Mouse (Mus musculus): ENCODE data around the gene Cmip.

Cmip gene

DNA sequence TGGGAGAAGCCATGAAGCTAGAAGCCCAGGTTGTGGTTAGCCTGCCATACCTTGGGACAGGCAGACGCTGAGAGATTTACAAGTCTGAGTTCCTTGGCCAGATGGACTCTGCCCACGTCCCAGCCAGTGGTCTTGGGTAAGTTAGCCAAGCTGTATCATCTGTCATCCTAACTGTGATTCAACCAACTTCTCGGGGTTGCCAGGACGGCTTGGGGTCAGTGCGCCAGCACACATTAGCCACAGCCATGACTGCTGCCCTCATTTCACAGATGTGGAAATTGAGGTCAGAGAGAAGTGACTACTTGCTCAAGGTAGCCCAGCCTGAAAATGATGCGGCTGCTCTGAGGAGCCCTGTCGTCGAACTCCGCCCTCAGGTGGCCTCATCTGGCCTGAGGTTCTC, 68.0 kb downstream of the Cmip start:
- no peak for DNase-seq (ENCODE audit: low spot score)

DNA sequence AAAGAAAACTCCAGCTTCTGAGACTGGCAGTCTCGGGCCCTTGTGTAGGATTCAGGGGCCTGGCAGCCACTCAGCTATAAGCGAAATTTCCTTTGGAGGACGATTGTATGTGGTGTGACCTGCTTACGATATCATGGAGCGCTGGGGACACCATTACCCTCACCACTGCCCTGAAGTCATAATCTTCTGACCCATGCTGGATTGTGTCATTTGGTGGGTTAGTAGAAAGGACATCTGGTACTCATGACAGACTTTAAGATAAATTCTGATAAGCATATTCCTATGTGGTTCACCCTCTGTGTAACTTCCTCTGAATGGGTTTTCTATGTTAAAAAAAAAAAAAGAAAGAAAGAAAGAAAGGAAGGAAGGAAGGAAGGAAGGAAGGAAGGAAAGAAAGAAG, 69.9 kb downstream of the Cmip start:
- DNase-seq (ENCODE audit: low spot score): no peak

DNA sequence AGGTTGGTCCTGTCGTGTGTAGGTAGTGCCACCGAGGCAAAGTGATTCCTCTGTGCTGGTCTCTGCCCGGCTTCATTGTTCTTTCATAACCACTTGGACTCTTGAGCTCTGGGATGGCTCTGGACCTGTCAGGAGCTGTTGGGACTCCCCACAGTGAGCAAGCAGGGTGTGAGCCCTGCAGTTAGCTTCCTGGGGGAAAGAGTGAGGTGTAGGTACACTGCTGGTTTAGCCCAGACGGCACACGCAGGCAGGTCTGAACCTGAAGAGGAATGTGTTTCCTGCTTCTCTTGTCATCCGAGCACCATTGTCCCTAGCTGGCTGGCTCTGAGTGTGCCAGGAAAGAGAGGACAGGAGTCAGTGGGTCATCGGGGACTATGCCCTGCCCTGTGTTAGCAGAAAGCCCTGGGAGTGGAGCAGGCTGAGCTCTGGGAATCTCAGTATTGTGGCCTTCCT, 70.5 kb downstream of the Cmip start:
- DNase-seq (ENCODE audit: low spot score): no peak

- DNase-seq (ENCODE audit: low spot score): no peak
Observed at GRCm38 (mm10) chr8:117328758-117329157, 71.9 kb downstream of the Cmip start.

DNA sequence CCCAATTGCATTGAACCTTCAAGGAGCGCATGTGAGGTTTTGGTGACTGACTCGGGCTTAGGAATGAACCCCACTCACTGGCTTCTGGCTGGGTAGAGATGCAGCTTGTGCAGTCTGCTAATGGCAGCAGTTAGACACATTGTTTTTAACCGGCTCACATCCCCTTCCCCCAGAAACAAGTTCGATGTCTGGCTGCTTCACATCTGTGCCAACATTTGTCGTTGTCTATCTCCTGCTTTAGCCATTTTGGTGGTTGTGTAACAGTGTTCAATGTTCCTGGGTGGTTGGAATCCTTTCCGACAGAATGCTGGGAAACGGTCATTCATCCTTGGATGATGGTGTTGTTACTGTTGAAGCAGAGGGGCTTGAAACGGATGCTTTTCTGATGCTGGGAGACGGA, 72.3 kb downstream of the Cmip start:
- DNase-seq (ENCODE audit: low spot score): no peak

DNA sequence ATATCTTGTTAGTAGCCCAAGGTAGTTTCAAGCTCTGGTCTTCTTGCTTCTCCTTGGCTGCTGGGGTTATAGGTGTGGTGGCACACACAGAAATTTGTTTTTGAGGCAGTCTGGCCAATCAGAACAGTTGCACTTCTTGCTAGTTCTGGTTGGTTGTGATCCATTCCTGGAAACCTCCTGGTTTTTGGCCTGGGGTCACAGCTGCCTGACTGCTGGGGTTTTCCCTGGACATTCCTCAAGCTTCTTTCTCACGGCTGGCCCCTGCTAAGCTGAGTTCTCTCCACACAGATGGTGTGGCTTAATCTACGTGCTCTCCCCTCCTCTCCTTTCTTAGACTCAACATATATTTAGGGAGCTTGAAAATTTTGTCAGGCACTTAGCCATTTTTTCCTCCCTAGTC, 73.0 kb downstream of the Cmip start:
- no peak for DNase-seq (ENCODE audit: low spot score)

DNA sequence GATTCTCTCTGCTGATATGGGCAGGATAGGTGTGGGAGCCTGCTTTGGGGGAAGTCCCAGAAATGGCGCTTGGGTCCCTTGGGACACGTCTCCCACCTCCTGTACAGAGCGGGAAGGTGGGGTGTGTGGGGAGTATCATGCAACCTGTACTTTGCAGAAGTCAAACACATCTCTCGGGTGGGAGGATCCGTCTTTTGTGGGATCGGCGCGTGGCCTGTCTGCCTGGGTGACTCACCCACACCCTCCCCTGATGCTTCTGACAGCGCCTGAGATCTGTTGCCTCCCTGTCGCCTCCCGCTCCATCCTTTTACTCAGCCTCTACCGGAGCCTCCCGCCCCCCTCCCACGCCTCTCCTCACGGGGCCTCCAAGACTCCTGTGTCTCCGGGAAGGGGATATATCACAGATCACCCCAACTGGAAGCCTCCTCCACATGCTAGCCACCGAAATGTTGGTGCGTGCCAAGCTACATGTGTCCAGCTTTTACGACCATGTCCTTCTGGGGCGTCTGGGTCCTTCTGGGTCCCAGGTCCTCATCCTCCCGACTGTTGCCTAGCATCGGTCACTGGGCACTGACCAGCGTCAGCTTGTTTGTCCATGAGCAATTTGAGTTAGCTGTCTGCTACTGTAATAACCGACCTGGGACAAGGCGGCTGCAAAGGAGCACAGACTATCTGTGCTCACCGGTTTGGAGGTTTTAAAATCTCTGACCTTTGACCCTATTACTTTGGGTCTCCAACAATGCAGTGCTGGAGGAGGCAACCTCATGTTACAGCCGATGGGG, 75.6 kb downstream of the Cmip start:
- DNase-seq (ENCODE audit: low spot score): no peak

DNA sequence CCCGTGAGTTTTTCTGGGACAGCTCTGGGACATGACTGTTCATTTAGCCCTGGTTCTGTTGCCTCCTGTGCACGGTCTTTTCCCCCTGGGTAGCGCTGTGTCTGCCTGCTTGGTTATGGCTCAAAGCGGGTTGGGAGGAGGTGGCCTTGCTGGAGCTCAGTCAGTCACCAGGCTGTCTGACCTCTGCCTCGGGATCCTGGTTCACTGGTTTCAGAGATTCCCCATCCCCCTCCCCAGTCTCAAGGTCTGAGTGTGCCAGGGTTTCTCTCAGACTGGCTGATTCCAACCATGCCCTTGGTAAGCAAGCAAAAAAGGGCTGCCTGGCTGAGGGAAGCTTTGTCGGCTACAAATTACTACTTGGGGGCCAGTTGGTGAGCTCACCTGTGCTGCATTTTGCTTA, 76.8 kb downstream of the Cmip start:
- no peak for DNase-seq (ENCODE audit: low spot score)

DNA sequence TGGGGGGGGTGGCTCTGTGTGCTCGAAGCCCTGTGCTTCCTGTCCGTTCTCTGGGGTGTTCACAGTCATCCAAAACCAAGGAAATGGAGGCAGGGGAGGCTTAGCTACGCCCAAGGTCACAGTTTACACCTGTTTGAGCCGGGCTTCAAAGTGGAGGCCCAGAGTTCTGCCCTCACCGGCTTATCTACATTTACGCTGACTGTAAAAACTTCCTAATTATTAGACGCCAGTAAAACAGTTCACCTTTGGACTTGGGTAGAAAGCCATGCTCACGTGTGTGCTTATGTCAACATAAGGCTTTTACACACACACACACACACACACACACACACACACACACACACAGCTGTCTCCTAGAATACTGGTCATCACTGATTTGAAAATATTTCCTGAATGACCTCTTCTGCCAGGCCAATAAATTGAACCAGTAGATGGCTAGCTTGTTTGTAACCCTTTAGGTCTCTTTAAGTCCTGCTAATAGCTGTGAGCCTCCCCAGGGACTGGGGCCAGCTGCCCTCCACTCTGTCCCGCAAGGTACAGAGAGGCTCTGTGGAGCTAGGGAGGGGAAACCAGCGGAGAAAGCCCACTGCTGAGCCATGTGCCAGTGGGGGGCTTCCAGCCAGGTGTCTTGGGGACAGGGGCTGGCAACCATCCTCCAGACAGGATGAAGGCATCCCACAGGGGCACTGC, 77.3 kb downstream of the Cmip start:
- DNase-seq (ENCODE audit: low spot score): no peak

DNA sequence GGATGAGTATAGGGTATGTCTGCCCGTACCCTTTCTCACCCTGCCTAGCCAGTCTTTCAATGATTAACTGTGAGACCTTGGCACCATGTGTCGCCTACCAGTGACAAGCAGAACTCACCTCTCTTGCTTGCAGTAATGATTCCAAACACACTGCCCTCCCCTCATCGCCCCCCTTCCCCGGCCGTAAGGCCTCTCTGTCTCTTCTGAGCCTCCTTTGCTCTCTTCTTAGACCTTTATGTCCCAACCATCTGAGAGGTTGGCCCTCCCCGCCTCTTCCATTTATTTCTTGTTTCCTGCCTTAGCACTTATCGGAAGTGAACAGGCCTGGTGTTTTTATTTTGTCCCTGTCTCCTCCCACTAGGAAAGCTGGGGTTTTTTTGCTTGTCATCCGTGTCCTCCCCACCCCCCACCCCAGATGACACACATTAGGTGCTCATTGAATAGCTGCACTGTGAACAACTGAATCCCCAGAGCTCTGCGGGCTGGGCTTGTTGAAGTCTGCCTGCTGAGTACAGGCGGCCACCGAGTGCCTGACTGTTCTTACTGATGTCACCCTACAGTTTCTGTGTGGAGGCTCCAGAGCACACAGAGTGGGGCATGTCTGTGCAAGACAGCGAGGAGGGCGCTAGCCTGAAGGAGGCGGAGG, 78.0 kb downstream of the Cmip start:
- DNase-seq (ENCODE audit: low spot score): no peak

GRCm38 (mm10) chr8:117335423-117335822, 78.6 kb downstream of the Cmip start:
- DNase-seq (ENCODE audit: low spot score): no peak

- no peak for DNase-seq (ENCODE audit: low spot score)
Observed at GRCm38 (mm10) chr8:117337188-117337587, 80.3 kb downstream of the Cmip start.

DNA sequence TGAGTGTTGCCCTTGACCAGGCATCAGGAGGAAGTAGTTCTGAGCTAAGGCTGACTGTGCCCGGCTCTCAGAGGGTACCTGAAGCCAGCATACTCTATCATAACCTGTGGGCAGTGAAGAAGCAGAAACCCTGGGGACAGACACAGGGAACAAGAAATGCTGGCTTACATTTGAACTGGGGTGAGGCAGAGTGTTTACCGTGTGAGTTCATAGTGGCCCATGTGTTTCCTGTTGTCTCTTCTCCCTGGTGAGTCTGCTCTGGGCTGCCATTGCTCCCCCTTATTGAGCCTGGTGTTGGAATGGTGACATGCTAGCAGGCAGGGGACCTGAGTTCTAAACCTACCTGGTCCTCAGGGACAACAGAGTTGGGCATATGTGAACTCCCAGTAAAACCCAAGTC, 81.8 kb downstream of the Cmip start:
- DNase-seq (ENCODE audit: low spot score): no peak

- DNase-seq (ENCODE audit: low spot score): no peak
Observed at GRCm38 (mm10) chr8:117339296-117339957, 82.6 kb downstream of the Cmip start.

DNA sequence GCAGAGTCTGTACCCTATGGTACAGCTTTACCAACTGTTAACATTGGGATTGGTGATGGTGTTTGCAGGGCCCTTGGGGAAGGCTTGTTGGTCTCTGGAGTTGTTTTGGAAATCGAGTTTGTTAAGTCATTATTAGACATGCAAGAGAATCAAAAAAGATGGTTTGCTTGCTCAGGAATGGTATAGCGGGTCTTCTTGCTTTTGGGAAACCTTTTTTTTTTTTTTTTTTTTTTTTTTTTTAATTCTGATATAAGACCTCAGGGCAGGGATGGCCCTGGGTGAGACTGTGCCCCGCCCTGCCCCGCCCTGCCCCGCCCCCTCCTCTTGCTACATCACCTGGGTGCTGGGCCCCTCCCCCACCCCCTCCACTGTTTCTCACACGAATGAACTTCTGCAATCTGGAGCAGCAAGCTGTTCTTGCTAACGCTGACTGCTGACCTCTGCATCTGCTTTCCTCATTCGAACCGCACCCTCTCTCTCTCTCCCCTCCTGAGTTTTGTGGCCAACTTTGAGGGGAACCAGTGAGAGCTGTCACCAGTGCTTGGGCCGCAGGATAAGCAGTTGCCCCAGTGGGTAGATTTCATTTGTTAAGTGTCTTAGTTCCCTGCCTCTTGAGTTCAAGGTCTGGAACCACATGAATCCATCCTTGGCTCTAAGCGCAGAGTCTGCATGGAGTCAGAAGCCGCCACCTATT, 83.2 kb downstream of the Cmip start:
- no peak for DNase-seq (ENCODE audit: low spot score)

GRCm38 (mm10) chr8:117340800-117341199, 83.9 kb downstream of the Cmip start:
- no peak for DNase-seq (ENCODE audit: low spot score)

GRCm38 (mm10) chr8:117342735-117343385, 86.0 kb downstream of the Cmip start:
- no peak for DNase-seq (ENCODE audit: low spot score)

DNA sequence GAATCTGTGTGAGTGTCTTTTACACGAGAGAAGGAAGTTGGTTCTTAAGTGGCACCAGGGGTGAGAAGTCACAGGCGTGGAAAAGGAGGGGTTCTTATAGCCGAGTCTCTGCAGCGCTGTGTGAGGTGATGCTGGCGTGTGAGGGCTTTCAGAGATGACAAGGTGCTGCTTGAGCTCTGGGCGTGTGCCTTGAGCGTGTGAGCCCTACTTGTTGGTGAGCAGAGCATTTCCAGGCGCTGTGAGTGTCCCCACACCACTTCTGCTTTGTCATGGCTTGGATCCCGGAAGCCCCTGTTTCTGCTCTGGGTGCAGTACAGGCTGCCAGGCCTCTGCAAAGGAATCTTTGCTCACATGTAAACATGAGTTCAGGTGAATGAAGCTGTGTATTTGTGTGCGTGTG, 86.6 kb downstream of the Cmip start:
- no peak for DNase-seq (ENCODE audit: low spot score)

GRCm38 (mm10) chr8:117344899-117345298, 88.0 kb downstream of the Cmip start:
- DNase-seq (ENCODE audit: low spot score): no peak

DNA sequence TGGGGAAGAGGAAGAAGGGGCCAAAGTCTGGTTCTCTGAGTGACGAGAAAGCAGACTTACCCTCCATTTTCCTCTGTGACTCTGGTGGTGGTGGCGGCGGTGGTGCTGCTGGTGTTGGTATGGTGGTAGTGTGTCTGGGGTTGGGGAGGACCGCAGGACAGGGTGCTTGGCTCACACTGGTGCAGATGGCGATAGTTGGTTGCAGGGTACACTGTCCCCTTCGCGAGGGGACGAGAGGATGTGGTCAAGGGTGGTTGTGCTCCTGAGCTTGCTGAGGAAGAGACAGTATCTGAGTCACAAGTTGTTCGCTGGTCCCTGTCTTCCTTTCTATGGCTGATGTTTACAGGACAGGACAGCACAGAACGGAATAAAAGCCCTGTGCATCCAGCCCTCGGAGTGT, 88.5 kb downstream of the Cmip start:
- DNase-seq (ENCODE audit: low spot score): no peak

DNA sequence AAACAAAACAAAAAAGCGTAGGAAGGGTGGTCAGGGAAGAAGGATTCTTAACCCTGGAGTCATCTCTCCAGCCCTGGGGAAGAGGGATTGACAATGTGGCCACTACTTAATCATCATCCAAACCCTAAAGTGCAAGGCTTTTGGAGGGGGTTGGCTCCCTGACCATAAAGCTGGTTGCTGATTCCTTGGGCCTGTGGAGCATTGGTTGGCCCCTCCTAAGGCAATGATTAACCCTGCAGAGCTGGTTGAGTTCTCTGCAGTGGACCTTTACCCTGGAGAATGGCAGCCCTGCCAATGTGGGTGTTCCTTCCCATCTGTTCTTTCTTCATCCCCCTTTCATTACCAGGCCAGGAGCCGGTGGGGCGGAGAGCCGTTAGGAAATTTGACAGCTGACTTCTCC, 90.7 kb downstream of the Cmip start:
- DNase-seq (ENCODE audit: low spot score): no peak

Data from spleen, adult 12 weeks (tissue).